Mouse (Mus musculus) kidney, postnatal 10 days (tissue): ENCODE measurements around the gene Olfr552.
"Not testable (repeated sequence)": the region's sequence is repeated elsewhere in the genome, so short reads cannot be mapped to it uniquely, and the experiment has no call there.

Source experiments
- DNase-seq: peaks from one replicate; pipeline ENCODE4 v3.0.0; 2021; ENCODE audit warnings: mixed read lengths

The Olfr552 gene

GRCm38 (mm10) chr7:102597378-102598031, at the start of gene Olfr552:
Gene Olfr552 (plus strand): TSS chr7:102597770.
- DNase-seq, result no peak

DNA sequence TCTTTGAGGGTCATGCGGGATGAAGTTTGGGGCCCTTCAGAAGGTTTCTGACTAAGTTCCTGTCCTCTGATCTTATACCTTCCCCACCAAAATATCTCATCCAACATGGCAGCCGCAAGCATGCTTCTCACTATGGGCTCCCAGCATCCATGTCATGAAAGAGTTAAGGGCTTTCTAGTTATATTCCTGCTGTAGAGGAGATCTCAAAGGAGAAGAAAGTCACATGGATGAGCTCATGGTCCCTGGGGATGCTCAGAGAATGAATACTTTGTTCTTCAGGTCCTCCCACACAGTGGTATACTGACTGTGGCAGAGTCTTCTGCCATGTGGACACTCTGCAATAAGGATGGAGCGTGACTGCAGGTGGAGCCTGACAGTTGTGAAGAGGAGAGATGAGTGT, 48.0 kb upstream of the Olfr552 start, which contains the start of gene Olfr549:
TSS of gene Olfr549 (plus strand) at position 301 of the 400 bp plus-strand sequence.
- no peak for DNase-seq

GRCm38 (mm10) chr7:102553279-102553678, 44.3 kb upstream of the Olfr552 start:
- no peak for DNase-seq

DNA sequence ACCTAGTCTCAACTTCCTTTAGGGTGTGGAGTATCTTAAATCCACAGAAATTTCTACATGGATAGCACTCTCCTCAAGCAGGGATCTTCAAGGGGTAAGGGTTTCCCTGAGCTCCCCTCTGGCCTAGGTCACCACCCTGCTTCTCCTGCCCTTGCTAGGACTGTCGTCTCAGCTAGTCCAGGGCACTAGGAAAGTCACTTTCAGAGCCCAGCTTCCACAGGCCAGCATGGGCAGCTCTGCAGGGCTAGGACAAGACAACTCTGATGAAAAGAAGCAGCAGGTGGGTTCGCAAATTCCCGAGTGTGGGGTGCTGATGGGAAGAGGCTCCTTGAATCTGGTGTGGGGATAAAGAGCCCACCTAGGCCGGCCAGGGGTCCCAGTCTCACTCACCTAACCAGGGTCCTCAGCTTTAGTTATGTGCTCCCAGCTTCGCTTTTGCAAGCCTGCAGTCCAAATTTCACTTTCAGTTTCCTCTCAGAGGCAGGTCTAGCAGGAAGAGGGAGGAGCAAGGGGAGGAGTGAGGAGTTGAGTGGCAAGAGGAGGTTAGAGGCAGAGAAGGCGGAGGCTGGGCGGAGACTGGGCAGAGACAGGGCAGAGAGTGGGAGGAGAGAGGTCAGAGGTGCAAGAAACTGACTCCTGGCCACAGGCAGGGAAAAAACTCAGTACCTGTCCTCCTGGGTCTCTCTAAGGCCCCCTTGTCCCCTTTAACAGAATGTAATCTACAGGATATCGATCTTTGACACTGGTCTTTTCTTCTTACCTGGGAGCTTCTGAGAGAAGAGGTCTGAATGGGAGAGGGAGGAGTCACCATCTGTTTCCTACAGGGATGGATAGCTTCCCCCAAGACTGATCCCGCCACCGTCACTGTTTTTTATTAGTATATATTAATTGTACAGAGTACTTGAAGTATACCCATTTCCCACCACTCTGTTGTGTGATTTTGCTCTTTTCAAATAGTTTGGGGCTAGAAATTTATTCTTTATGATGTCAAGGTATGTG, 32.3 kb upstream of the Olfr552 start, which contains the start of gene Trim21:
TSS of gene Trim21 (minus strand) at position 488 of the 999 bp plus-strand sequence.
- DNase-seq, result peak; percentile 90

GRCm38 (mm10) chr7:102566219-102566618, 31.4 kb upstream of the Olfr552 start:
- DNase-seq, result no peak

DNA sequence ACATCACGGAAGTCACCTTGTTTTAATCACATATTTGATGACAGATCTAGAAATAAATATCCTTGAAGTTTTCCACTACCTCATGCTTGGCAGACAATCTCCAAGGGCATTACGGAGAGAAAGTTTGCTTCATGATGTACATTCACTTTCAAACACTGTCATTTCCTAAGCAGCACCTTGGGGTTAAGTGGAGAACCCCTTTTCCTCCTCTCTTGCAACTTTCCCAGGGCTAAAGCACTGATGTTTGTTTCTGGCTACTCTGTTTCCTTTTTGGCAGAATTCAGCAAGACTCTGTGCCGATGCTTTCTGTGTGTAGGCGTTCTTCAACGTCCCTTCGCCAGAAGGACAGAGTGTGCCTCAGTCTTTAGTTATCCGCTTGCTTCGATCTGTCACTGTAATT, 26.4 kb upstream of the Olfr552 start, which contains the start of gene Olfr550:
TSS of gene Olfr550 (plus strand) at position 301 of the 400 bp plus-strand sequence.
- DNase-seq, result no peak

DNA sequence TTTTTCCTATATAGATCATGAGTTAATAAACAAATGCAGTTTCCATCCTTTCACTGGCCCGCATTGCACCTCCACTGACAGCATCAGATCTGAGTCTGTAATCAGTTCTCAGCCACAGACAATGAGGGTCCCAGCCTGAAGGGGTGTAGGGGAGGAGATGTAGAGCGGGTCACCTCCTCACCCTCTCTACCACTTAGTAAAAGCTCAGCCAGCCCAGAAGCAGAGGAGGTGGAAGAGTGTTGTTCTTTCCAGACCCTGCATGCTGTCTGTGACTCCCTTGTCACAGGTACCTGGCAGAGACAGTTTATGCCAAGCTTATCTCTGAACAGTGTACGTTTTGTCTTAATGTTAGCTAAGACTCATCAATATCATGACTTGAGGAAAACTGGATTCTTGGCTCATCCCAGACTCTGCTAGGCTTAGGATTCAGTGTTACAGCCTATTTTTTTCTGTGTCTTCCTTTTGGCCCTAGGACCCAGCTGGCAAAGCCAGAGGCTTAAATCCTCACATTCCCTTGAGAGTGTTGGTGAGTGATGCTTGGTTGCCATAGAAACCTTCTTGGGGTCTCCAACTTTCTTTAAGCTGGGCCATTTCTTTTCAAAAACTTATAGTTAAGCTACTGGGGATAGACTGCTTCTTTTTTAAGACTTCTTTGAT, 24.3 kb upstream of the Olfr552 start:
- DNase-seq, result no peak

DNA sequence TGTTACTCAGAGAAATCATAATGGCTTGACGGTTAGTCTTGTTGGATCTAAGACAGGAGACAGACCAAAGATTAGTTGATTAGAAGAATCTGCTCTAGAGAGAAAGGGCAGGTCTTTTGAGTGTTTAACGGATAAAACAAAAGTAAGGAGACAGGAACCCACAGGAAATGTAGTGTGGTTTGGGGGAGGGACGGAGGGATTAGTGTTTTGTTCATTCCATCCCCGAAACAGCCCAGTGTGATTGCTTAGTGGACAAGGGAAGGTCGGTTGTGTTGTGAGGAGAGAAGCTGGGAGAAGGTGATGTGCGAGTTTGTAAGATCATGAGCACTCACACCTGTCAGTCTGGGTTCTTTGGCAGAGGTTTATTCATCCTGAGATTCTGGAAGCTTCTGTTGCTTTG, 21.6 kb upstream of the Olfr552 start:
- DNase-seq, result no peak

DNA sequence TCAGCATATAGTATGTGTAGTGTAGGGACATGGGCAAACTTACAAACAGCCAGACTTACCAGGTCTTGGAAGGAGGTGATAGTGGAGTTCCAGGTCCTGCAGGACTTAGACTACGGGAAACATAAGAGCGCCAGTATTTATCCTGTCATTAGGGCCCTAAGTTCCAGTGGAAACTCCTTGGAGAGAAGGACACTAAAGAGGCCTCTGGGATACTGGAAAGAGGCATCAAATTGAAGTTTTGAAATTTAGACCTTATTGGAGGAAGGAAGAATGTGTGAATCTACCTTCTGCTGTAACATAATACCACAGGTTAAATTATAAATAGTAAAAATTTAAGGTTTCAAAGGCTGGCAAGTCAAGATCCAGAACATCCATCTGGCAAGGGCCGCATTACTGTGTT, 5.8 kb upstream of the Olfr552 start, which contains the start of gene Olfr551:
TSS of gene Olfr551 (minus strand) at position 101 of the 400 bp plus-strand sequence.
- DNase-seq, result no peak

DNA sequence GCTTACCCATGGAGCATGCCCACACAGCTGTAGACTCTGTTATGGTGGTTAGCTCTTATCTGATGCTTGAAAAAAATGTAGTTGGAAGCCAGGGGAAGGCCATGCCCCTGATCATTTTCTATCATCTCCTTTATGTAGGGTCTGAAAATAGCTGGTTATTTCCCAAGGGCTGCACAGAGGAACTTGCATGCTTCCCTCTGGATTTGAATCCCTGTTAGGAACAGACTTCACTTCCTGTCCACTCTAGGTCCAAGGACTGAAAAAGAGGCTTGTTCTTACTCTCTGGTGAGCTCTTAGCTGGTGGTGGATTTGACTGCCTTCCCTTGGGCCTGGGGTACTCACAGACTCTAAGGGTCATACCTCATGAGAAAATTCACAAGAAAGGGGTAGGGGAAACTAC, 20.5 kb downstream of the Olfr552 start, which contains the start of gene Olfr553:
TSS of gene Olfr553 (minus strand) at position 101 of the 400 bp plus-strand sequence.
- no peak for DNase-seq

- peak; percentile 20 for DNase-seq
Observed at GRCm38 (mm10) chr7:102619608-102620007, 22.0 kb downstream of the Olfr552 start.

GRCm38 (mm10) chr7:102620368-102620767, 22.8 kb downstream of the Olfr552 start:
- not testable (repeated sequence) for DNase-seq

DNA sequence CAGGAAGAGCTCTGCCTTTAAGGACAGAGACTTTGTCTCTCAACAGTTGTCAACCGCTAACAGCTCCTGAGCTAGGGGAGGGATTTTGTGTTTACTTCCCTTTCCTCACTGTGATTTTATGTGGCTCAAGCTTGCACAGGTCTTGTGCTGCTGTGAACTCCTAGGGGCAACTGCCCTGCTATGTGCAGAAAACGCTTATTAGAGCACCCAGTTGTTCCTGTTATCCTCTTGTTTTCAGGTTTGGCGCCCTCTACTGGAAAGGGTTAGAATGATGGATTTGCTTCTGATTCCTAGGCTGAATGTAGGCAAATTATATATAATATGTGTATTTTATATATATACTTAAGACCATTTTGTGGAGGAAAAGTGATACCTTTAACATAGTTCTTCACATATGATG, 39.1 kb downstream of the Olfr552 start:
- DNase-seq, result peak; percentile 63

DNA sequence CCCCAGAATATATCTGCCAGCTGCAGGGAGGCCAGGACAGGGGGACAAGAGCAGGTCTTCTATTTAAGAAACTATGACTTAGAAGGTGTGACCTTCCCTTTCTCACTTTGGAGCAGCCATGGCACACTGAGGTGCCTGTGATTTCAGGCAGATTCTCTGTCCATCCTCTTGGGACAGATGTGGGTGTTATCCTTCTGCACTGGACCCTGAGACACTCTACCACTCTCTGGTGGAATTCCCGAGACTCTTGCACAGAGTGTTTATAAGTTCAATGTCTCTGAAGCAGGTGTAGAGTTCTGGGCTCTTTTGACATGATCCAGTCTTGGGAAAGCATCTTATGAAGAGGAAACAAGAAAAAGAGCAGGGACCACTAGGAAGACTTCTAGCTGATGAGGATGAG, 40.6 kb downstream of the Olfr552 start, which contains the start of gene Olfr554:
TSS of gene Olfr554 (plus strand) at position 301 of the 400 bp plus-strand sequence.
- DNase-seq, result no peak

DNA sequence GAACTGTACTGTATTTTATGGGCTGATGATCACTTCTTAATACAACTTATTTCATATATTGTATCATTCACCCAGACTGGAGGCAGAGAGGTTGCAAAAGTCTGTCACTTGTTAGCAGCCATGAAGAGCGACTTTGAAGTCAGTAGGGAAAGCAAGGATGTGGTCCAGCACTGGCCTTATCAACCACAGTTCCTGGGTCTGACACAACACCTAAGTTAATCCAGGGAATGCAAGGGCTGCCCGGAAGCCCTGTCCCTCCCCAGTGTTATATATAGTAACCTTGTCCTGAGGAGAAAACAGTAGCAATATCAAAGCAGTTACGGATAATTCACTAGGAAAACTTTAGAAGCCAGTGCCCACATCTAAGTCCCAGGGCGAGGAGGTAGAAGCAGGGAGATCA, 47.4 kb downstream of the Olfr552 start:
- not testable (repeated sequence) for DNase-seq
